ENCODE assay signal across 9 mouse cellular contexts in the genomic region with DNA sequence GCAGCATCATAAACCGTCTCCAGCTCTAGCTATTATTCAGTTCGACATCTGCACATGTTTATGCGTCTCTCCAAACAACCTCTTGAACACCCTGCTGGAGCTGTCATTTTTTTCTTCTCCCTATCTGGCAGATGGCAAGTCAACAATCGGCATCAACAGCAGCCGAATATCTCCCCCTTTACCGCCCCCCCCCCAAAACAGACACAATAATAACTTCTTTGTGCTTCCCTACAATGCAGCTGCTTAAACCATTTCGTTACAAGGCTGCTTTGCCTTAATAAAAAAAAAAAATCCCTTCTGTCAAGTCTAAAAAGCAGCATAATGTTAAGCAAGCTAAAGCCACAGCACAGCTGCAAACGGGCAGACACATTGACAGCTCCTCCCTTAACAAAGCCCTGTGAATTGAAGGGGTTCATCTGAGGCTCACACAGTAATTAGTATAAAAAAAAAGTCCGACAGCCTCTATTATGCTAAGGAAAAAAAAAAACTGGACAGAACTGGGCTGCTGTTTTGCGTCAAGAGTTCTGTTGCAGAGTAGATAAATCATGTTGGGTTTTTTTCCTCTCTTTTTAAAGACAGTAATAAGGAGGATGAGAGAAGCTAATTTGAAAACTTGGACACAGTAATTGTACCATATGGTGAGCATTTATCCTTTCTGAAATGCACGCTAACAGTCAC.
DNase-seq lines count a peak whose midpoint lies in the region; ATAC-seq and TF ChIP-seq lines count a peak whose summit lies in the region.
"Had no signal": no experiment of that assay in that cellular context is flagged by ENCODE, and none has a peak within 500 bp of the region (broad histone marks: within the 10 kb centered on the region; RNA-seq: fewer than 3 reads in every experiment).

No protein-coding gene starts in this region.

- H3K27me3 ChIP-seq in kidney, postnatal 0 days (ENCODE audit: insufficient read depth, low read length), result no peaks in the 10 kb centered on the region
- no peaks in the 10 kb centered on the region for H3K27me3 ChIP-seq in forebrain, embryonic 11.5 days (ENCODE audit: control insufficient read depth, insufficient read depth, low read length)
- no peaks in the 10 kb centered on the region for H3K27me3 ChIP-seq in midbrain, embryonic 14.5 days (ENCODE audit: control insufficient read depth, insufficient read depth, low read length)

- H3K4me1 ChIP-seq in kidney, postnatal 0 days (replicated peaks; ENCODE audit: insufficient read depth, low read length), result no peaks in the 10 kb centered on the region
- H3K4me1 ChIP-seq in forebrain, embryonic 11.5 days (replicated peaks; ENCODE audit: control insufficient read depth, insufficient read depth, low read length), result peaks cover 5% of the 10 kb centered on the region; the same call in 1 of the 2 replicates
- peaks cover 21% of the 10 kb centered on the region for H3K4me1 ChIP-seq in midbrain, embryonic 14.5 days (ENCODE audit: control insufficient read depth, insufficient read depth, low read length)

- H3K9ac ChIP-seq in kidney, postnatal 0 days (ENCODE audit: low read depth, low read length), result no peak overlapping the region
- no peak overlapping the region for H3K9ac ChIP-seq in forebrain, embryonic 11.5 days (ENCODE audit: low read length)
- H3K9ac ChIP-seq in midbrain, embryonic 14.5 days (replicated peaks; ENCODE audit: low read length), result peak overlapping the region; percentile 30

- H3K9me3 ChIP-seq in kidney, postnatal 0 days (replicated peaks; ENCODE audit: low read length), result no peaks in the 10 kb centered on the region
- H3K9me3 ChIP-seq in forebrain, embryonic 11.5 days (ENCODE audit: control insufficient read depth, low read length), result no peaks in the 10 kb centered on the region
- H3K9me3 ChIP-seq in midbrain, embryonic 14.5 days (ENCODE audit: control insufficient read depth, low read length), result no peaks in the 10 kb centered on the region

- H3K4me2 ChIP-seq in kidney, postnatal 0 days (ENCODE audit: low read length), result peak overlapping the region; percentile 10
- H3K4me2 ChIP-seq in forebrain, embryonic 11.5 days (ENCODE audit: low read depth, low read length, severe bottlenecking), result peak overlapping the region; percentile 19; the same call in 1 of the 2 replicates
- H3K4me2 ChIP-seq in midbrain, embryonic 14.5 days (ENCODE audit: low read length), result peak overlapping the region; percentile 44

- no peak for TF ChIP-seq CTCF in kidney, postnatal 0 days (IDR thresholded peaks at IDR 0.05; ENCODE audit: low read depth)

- no peak overlapping the region for H3K27ac ChIP-seq in kidney, postnatal 0 days
- peak overlapping the region; percentile 80 for H3K27ac ChIP-seq in forebrain, embryonic 11.5 days (ENCODE audit: low read depth, low read length)
- peak overlapping the region; percentile 83 for H3K27ac ChIP-seq in midbrain, embryonic 14.5 days (replicated peaks; ENCODE audit: low read depth, low read length)

- ATAC-seq in kidney, postnatal 0 days (replicated peaks; ENCODE audit: low FRiP score, low read depth), result no peak; the same call in 1 of the 2 replicates
- peak; percentile 89 for ATAC-seq in forebrain, embryonic 11.5 days (replicated peaks; ENCODE audit: low FRiP score)
- peak; percentile 87 for ATAC-seq in midbrain, embryonic 14.5 days (ENCODE audit: low FRiP score, low TSS enrichment)

- WGBS in kidney, postnatal 0 days, result 32% methylated on average over 11 of the region's 11 CpGs
- 7% methylated on average over 11 of the region's 11 CpGs for WGBS in forebrain, embryonic 11.5 days
- WGBS in midbrain, embryonic 14.5 days, result 2% methylated on average over 11 of the region's 11 CpGs

- peak; percentile 84 for DNase-seq in kidney, postnatal 0 days (ENCODE audit: low spot score)
- DNase-seq in kidney, postnatal 36 days, result no peak
- DNase-seq in brain, embryonic 18.5 days (ENCODE audit: low read depth, low spot score), result peak; percentile 60
- peak; percentile 58 for DNase-seq in forebrain, embryonic 11.5 days (ENCODE audit: low spot score)
- peak; percentile 77 for DNase-seq in midbrain, embryonic 14.5 days
- no peak for DNase-seq in adrenal gland, postnatal 14 days
- no peak for DNase-seq in B cell, adult 2 months
- no peak for DNase-seq in thymus, postnatal 0 days (ENCODE audit: low spot score)

- H3K36me3 ChIP-seq in kidney, postnatal 0 days (ENCODE audit: insufficient read depth, low read length), result no peaks in the 10 kb centered on the region
- H3K36me3 ChIP-seq in forebrain, embryonic 11.5 days (ENCODE audit: control insufficient read depth, insufficient read depth, low read length), result no peaks in the 10 kb centered on the region
- no peaks in the 10 kb centered on the region for H3K36me3 ChIP-seq in midbrain, embryonic 14.5 days (ENCODE audit: control insufficient read depth, insufficient read depth, low read length)

- no peak overlapping the region for H3K4me3 ChIP-seq in kidney, postnatal 0 days (replicated peaks; ENCODE audit: low read depth, low read length)
- no peak overlapping the region for H3K4me3 ChIP-seq in forebrain, embryonic 11.5 days (ENCODE audit: low read depth, low read length)
- H3K4me3 ChIP-seq in midbrain, embryonic 14.5 days (replicated peaks; ENCODE audit: low read depth, low read length), result peak overlapping the region; percentile 16
- H3K4me3 ChIP-seq: erythroblast, embryonic 14.5 days had no signal

Comparison
In these comparisons a context has a peak if more than half of its experiments do, and no peak if none do; other contexts are left out.
1. DNase-seq: peak in kidney, postnatal 0 days (single experiment), brain, embryonic 18.5 days (single experiment), forebrain, embryonic 11.5 days (single experiment) and midbrain, embryonic 14.5 days (single experiment); none in kidney, postnatal 36 days (0 of 2), adrenal gland, postnatal 14 days (single experiment), B cell, adult 2 months (0 of 2) and thymus, postnatal 0 days (single experiment).
2. Peak in every context shown above with its lines, with median percentiles within 50 percentile points of each other: H3K4me2 ChIP-seq.